Mouse (Mus musculus) lung, adult 2 months (tissue): ENCODE data around the gene Olfr142. TPM values are rescaled to one million over a fixed set of nuclear protein-coding genes. Genes with fewer than 3 reads are reported as not detected.
"Not testable (repeated sequence)": the region's sequence is repeated elsewhere in the genome, so short reads cannot be mapped to it uniquely, and the experiment has no call there.

ENCODE experiments used
- DNase-seq: peaks from one replicate; pipeline ENCODE4 v3.0.0; 2022
- H3K4me1 ChIP-seq: fragments of 200-500 bp; 2 replicates; pipeline ENCODE4 v1.6.1; 2011; ENCODE audit warnings: low read length; ENCODE audit not compliant: control insufficient read depth, insufficient read depth
- H3K4me3 ChIP-seq: fragments of 200-500 bp; replicated peaks from 2 replicates; pipeline ENCODE3; 2011; ENCODE audit warnings: low read depth, mild to moderate bottlenecking, control low read depth, low read length; ENCODE audit errors: extremely low read depth
- CTCF ChIP-seq: fragments of 200-500 bp; IDR thresholded peaks from 2 replicates; pipeline ENCODE4 v1.5.1; 2011; ENCODE audit warnings: mild to moderate bottlenecking, low read length, control low read depth; ENCODE audit not compliant: insufficient read depth
- POLR2A ChIP-seq: fragments of 200-500 bp; IDR thresholded peaks from 2 replicates; pipeline ENCODE4 v1.6.1; 2011; ENCODE audit warnings: low read depth, mild to moderate bottlenecking, control low read depth, low read length, borderline replicate concordance; ENCODE audit errors: extremely low read depth
- WGBS: fragments of 180-500 bp; shearing (Covaris S2); methylation state at CpG from one replicate; pipeline ENCODE4 v1.1.7; 2018; 5-methylcytosine and 5-hydroxymethylcytosine counted together
- polyA plus RNA-seq: library from polyadenylated mRNA; depleted of rRNA; stranded (reverse); fragments of >200 nt; gene quantifications from 2 replicates; pipeline ENCODE4 v1.2.3, GENCODE M21; 2012; rRNA removed

Olfr142 gene
- polyA plus RNA-seq, result not detected in 2 replicates

DNA sequence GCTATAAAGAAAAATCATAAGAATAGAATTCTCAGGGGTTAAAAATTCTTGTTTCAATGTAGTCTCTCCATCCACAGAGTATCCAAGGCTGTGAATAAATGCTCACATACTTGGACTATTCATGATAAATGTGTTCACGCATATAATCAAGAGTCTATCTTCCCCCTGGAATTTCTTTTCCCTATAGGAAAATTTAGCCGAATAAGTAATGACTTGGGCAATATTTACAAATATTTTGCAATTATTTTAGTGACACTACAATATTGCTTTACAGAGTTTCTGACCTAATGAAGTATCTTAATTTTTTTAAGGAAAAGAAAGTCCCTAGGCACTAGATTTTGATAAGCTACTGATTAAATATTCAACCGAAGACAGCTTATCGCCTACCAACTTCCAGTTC is at the start of gene Olfr142:
Gene Olfr142 (minus strand): TSS at position 101 of the 400 bp plus-strand sequence.
- Histone ChIP-seq H3K4me1 (no peaks in the 10 kb centered on the region), H3K4me3 (no peak within 1 kb of the TSS)
- no peak for TF ChIP-seq POLR2A
- no peak for TF ChIP-seq CTCF
- 94% methylated on average over 4 of the region's 4 CpGs for WGBS
- DNase-seq, result no peak

DNA sequence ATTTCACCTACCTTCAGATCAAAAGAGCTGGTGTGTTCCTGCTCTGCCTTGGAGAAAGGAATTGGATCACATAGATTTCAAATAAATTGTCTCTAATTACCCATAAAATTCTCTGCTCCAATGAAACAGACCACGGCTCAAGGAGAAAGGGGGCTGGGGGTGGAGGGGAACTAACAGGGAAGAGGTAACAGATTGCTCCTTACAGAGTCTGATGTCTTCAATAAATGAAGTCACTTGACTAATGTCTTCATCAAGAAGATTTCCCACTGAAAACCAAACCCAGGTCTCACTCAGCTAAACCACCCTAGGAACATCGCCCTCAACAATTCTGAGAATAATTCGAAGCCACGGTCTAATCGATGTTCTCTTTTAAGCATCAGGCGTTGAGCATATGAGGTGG is 35.3 kb upstream of the Olfr142 start, which contains the start of gene Olfr1272:
Gene Olfr1272 (minus strand): TSS at position 101 of the 400 bp plus-strand sequence.
- Histone ChIP-seq H3K4me1 (no peaks in the 10 kb centered on the region), H3K4me3 (no peak within 1 kb of the TSS)
- DNase-seq, result no peak
- 86% methylated on average over 6 of the region's 6 CpGs for WGBS
- no peak for TF ChIP-seq POLR2A
- no peak for TF ChIP-seq CTCF

DNA sequence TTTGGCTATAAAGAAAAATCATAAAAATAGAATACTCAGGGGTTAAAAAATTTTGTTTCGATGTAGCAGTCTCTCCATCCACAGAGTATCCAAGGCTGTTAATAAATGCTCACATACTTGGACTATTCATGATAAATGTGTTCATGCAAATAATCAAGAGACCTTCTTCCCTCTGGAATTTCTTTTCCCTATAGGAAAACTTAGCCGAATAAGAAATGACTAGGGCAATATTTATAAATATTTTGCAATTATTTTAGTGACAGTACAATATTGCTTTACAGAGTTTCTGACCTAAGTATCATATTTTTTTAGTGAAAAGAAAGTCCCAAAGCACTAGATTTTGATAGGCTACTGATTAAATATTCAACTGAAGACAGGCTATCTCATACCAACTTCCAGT is 13.5 kb upstream of the Olfr142 start, which contains the start of gene Olfr1271:
Gene Olfr1271 (minus strand): TSS at position 101 of the 400 bp plus-strand sequence.
- TF ChIP-seq CTCF (no peak), POLR2A (no peak)
- H3K4me1 ChIP-seq, result no peaks in the 10 kb centered on the region
- H3K4me3 ChIP-seq, result no peak within 1 kb of the TSS
- 77% methylated on average over 2 of the region's 2 CpGs for WGBS
- DNase-seq, result no peak

DNA sequence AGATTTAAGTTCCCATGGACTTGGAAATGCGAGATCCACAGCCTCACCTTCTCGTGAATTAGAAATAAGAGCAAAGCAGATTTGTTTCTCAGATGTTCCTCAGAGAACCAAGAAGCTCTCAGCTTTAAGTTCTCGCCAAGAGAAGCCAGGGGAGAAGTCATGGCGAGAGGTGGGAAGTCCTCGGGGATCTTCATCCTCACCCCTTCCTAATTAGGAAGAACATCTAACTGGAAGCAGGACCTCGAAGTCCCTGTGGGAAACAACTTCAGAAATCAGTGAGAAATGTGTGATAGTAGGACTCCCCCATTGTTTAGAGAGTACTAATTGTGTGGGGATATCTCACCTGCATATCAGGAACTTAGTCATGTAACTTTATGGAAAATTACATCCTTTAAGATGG is 33.0 kb downstream of the Olfr142 start, which contains the start of gene Olfr1506:
Gene Olfr1506 (minus strand): TSS at position 101 of the 400 bp plus-strand sequence.
- not testable (repeated sequence) for DNase-seq, H3K4me1 ChIP-seq, H3K4me3 ChIP-seq
- no CpG with 5 or more reads among the region's 6 CpGs for WGBS

Other genes with a start within 250 kb of the Olfr142 start
- not detected in 2 replicates for gene Olfr1263, start 245.5 kb downstream of the Olfr142 start, polyA plus RNA-seq
- gene Olfr1264, start 232.0 kb downstream of the Olfr142 start, polyA plus RNA-seq, result not detected in 2 replicates
- gene Olfr1265, start 222.3 kb downstream of the Olfr142 start, polyA plus RNA-seq, result not detected in 2 replicates
- not detected in 2 replicates for gene Olfr140, start 194.0 kb downstream of the Olfr142 start, polyA plus RNA-seq
- gene Olfr1269, start 136.2 kb downstream of the Olfr142 start, polyA plus RNA-seq, result not detected in 2 replicates
- gene Olfr32, start 115.3 kb downstream of the Olfr142 start, polyA plus RNA-seq, result not detected in 2 replicates
- gene Olfr1270, start 104.5 kb downstream of the Olfr142 start, polyA plus RNA-seq, result not detected in 2 replicates
- not detected in 2 replicates for gene Olfr1506, start 33.1 kb downstream of the Olfr142 start, polyA plus RNA-seq
- gene Olfr1271, start 13.4 kb upstream of the Olfr142 start, polyA plus RNA-seq, result not detected in 2 replicates
- gene Olfr1272, start 35.2 kb upstream of the Olfr142 start, polyA plus RNA-seq, result not detected in 2 replicates
- not detected in 2 replicates for gene Gm13769, start 64.6 kb upstream of the Olfr142 start, polyA plus RNA-seq
- gene Olfr1274-ps, start 141.1 kb upstream of the Olfr142 start, polyA plus RNA-seq, result not detected in 2 replicates